Mouse (Mus musculus) erythroid progenitor cell, adult 5-6 weeks (primary cell): ENCODE data around the gene Lmbrd1. TPM values are rescaled to one million over a fixed set of nuclear protein-coding genes. Genes with fewer than 3 reads are reported as not detected.
"Not testable (repeated sequence)": the region's sequence is repeated elsewhere in the genome, so short reads cannot be mapped to it uniquely, and the experiment has no call there.

Experiments
- ATAC-seq: replicated peaks from 2 replicates; pipeline ENCODE4 v1.8.0; 2016; ENCODE audit warnings: moderate number of reproducible peaks, mild to moderate bottlenecking, moderate TSS enrichment, inconsistent platforms; ENCODE audit not compliant: poor library complexity, low FRiP score, severe bottlenecking
- total RNA-seq, 2 experiments: library from RNA; stranded (forward) in 1 of 2; stranded (reverse) in 1 of 2; fragments of 150-400 nt in 1 of 2; fragments of 186-747, 209-891 nt in 1 of 2; gene quantifications; 2 replicates each; pipeline versions ENCODE4 v1.2.3 to v1.2.4; 2015 to 2017; ENCODE audit warnings: low replicate concordance in 2 of 2

Lmbrd1 gene
- total RNA-seq (2015; ENCODE audit: low replicate concordance) (11.3 and 13.7 TPM in 2 replicates), total RNA-seq (2017; ENCODE audit: low replicate concordance) (2.8 and 4.8 TPM in 2 replicates)

DNA sequence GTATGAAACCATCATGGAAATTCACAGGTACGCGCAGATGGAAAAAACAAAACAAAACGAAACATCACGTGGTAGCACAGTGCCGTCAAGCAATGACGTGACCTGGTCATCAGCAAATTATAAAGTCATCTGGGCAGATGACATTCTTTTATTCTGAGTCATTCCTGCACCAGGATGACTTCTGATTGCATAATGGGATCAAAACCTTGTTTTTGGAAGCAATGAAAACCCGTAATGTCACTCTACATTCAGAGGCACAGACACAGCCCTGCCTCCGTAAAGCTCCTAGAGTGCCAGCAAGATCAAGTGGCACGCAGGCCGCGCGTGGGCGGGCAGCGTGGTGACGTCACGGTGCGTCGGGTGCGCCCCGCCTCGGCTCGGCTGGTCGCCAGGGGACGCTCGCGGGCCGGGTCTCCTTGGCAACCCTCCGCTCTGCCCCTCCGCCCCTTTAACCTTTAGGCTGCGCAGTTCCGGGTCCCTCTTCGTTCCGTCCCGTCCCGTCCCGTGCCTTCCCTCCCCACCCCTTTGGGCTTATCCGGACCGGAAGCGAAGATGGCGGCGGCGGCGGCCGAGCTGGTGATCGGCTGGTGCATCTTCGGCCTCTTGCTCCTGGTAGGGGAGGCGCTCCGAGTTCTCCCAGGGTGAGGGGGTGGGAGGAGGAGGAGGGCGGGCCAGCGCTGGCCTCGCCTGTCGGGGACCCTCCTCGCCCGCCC, at the start of gene Lmbrd1:
TSS of gene Lmbrd1 (plus strand) at position 426 of the 713 bp plus-strand sequence.
- ATAC-seq: peak; percentile 97

DNA sequence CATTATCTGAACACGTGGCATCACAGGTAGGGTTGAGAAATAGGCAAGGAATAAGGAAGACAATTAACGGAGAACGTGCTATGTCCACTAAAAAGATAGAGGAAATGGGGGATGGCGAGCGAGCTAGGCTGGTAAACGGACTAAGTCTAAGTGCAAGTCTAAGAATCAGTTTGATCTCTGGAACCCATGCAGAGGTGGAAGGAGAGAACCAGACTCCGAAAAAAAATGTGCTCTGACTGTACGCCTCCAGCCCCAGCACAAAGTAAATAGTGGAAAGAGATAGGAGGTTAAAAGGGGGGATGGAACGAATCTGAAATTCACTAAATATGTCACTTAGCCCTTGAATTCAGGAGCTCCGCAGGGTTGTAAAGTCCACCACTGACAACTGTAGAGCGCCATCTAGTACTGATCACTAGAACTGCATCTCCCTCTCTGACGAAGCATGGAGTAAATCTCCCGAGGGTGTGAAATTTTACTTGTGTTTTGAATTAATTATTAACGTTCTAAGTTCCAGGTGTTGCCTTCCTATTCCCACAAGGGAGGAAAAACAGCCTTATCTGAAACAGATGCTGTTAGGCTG, 44.8 kb upstream of the Lmbrd1 start:
- ATAC-seq: no peak

DNA sequence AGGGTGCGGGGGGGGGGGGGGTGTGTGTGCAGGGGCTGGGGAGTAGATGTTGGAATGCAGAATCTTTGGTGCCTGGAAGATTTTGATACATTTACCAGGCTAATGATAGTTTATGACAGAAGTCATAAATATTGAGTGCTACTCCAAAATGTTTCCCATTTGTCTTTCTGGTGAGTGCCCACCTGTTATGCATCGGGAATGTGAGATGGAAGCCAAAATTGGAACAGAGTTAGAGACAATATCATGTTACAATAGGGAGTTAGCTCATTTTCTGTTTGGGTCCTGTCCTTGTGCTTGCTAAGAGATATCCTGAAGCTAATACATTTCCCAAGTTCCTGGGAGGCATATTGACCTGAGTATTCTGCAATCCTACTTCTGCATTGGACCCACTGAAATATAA, 28.3 kb upstream of the Lmbrd1 start:
- no peak for ATAC-seq

DNA sequence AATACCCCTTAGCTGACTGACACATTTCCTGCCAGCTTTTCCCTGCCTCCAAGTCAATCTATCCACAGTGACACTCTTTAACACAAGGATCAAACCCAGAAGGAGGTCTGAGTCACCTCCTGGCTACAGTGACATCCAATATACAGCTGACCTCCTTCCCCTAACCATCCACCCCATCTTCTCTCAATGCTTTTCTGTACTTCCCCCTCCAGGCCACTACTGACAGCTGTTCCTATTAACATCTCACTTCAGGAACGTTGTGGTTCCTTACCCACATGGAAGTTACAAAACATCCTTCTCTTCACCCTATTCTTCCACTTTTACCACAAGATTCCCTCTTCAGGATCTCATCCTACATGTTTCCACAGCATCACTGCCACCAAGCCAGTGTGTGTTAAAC, 18.5 kb upstream of the Lmbrd1 start:
- no peak for ATAC-seq

DNA sequence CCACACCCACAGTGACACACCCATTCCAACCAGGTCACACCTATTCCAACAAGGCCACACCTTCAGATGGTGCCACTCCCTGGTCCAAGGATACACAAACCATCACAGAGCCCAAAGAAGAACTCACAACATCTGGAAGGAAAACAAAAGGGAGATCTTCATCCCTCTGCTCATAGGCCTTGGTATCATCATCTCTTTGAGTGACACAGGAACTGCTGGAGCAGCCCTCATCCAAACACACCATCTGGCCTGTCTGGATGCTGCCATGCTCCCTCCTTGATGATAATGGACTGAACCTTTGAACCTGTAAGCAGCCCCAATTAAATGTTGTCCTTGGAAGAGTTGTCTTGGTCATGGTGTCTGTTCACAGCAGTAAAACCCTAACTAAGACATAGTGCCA, 17.8 kb upstream of the Lmbrd1 start:
- not testable (repeated sequence) for ATAC-seq

DNA sequence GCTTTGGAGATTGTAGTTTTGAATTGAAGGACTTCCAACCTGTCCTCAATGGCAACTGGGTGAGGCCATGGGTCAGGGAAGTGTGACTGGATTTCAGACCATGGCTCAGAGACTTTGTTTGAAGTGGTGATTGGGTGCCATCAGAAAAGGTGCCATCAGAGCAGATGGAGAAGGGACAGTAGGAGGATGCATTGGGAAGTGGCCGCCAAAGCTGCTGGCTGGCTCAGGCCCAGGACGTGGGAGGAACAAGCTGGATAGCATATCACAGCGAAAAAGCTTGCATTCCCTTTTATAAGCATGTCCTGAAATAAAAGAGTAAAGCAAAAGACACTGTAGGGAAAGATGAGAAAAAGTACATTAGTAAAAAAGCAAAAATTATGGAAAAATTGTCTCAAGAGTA, 16.9 kb upstream of the Lmbrd1 start:
- ATAC-seq: no peak

DNA sequence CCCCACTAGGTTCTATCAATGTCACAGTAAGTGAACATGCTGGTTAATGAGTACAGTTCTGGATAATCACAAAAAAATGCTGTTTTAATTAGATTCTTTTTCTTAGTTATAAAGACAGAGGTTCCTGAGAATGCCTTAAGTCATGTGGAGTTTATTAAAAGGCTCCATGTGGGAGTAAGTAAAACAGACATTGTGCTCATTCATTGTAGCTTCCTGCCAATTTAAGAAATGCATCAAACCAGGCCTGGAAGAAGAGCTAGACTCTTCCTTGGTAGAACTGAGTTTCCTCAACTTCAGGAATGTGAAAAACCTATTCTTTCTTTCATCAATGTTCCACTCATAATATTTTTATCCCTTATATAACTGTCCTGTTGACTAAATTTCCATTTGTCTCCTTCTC, 14.3 kb upstream of the Lmbrd1 start:
- ATAC-seq: no peak

DNA sequence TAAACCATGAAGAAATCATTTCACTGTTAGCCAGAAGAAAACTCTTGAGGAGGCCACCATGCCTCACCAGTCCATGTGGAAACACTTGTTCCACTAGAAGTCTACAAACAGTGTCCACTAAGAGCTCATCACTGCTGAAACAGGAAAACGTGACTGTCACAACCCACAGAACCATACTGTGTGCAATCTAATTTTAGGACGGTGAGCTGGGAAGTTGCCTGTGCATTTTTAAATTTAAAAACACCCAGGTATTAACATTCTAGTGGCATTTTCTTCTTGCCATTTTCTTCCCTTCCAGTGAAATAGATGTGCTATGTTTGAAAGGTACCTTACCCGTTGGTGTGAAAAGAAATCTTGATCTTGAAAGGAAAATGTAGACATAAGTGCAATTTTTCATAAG, 5.2 kb upstream of the Lmbrd1 start:
- ATAC-seq: no peak

DNA sequence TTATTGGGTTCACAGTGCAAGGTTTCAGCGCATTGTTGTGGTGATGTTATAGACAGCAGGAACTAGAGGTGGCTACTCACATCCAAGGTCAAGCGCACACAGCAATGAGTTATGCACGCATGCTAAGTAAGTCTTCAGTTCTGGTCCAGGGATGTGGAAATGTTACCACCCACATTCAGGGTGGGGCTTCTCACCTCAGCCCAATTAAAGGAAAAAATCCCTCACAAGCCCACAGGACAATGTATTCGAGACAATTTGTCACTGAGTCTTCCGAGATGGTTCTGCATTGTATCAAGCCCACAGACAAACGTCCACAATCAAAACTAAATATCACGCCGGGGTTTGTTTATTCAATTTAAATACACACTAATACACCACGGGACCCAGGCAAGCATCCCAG, 724 bp upstream of the Lmbrd1 start:
- no peak; the same call in 1 of the 2 replicates for ATAC-seq

DNA sequence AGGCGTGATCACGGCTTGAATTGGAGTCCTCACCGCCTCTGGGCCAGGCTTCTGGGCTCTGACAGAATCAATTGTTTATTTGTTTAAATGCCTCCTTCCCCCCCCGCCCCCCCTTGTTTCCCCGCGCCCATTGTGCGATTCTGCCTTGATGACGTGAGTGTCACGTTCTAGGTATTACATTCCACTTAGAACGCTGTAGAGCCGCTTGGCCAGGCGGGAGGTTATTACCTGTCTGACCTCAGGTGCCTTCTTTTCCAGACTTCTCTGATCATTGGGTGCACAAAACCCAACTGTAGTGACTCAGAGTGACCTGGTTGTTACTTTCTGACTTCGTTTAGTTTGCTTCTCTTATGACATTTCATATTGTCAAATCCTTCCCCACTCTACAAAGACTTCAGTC, 641 bp downstream of the Lmbrd1 start:
- ATAC-seq: no peak

DNA sequence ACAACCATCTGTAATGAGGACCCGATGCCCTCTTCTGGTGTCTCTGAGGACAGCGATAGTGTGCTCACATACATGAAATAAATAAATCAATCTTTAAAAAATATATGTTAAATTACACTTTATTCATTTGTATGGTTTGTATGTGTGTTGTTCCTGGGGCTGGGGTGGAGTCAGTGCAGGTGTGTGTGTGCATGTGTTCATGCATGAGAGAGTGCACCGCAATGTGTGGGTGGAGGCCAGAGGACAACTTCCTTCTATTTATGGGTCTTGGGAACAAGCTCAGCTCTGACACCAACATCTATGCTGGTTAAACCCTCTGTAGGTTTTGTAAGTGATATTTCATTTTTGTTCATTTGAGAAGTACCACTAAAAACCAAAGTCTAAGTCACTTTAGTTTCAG, 2.6 kb downstream of the Lmbrd1 start:
- ATAC-seq: no peak

DNA sequence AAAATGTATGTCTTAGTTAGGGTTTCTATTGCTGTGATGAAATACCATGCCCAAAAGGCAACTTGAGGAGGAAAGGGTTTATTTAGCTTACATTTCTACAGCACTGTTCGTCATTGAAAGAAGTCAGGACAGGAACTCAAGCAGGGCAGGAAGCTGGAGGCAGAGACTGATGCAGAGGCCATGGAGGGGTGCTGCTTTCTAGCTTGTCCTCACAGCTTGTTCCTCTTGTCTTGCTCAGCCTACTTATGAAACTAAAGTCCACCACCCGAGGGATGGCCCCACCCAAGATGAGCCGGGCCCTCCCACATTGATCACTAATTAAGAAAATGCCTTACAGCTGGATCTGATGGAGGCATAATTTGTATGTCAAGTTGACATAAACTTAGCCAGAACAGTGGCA, 3.5 kb downstream of the Lmbrd1 start:
- no peak for ATAC-seq

DNA sequence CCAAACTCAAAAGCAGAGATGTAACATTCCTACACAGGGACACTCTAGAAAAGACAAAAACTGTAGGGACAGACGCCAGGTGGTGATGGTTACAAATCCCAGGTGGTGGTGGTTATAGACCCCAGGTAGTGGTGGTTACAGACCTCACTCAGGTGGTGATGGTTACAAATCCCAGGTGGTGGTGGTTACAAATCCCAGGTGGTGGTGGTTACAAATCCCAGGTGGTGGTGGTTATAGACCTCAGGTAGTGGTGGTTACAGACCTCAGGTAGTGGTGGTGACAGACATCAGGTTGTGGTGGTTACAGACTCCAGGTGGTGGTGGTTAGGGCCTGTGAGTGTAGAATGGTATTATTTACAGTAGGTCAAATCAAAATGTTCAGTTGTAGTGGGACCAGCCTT, 5.5 kb downstream of the Lmbrd1 start:
- ATAC-seq: peak; percentile 98

DNA sequence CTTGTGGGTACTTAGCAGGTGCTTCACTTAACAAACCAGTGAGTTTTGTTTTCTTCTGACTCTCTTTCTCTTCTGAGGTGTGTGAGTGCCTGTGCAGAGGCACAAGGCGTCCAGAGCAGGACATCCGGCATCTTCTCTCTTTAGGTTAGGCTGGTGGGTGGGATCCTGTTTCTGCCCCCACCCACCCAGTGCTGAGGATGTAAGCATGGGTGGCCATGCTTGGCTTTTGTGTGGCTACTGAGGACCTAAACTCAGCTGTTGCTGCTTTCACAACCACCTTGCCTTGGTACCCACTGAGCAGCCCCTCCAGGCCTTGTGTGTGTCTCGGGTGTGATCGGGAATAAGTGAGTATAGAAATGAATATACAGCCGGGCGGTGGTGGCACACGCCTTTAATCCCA, 7.2 kb downstream of the Lmbrd1 start:
- ATAC-seq: no peak

DNA sequence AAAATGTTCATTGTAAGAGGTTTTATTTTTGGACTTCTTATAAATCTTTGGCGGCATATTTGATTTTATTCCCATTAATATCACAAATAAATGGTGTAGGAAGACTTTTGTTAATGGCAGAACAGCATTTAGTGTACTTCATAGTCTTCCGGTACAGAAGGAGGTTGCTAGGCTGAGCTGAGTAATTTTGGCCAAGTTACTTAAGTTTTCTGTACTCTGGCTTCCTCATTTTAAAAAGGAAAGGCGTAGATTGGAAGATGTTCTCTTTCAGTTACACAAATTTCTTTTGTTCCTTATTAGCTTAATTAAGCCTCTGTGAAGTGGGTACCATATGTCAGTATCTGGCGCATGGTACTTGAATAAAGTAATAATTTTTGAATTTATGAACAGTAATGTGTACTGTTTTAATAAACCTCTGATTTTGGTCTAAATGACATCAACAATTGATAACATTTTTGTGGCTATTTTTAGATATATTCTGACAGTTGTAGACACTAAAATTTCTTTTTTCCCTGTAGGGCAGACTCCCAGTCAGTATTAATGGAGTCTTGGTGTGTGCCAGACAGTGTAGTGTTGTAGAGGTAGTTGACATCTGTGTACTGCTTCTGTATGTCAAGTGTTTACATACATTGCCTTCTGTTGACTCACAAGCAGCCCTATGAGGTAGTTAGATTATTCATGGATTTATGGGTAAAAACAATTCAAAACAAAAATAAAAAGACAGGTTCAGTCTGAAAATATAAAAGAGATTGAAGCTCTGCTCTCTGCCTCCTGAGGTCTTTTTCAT, 8.0 kb downstream of the Lmbrd1 start:
- no peak for ATAC-seq

DNA sequence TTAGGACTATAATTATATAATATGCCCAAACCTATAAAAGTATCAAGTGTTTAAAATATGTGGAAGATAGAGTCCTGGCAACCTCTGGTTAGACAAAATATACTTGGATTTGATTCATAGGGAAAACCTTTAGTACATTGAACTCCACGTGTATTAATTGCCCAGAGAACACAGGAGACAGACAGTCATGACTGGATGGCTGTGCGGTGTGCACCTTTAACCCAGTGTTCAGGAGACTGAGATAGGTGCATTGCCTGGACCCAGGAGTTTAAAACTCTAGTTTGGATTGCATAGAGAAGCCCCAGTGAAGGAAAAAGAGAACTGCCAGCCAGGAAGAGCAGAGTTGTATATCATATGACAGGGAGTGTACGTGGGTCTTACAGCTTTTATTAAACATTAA, 19.2 kb downstream of the Lmbrd1 start:
- no peak for ATAC-seq

DNA sequence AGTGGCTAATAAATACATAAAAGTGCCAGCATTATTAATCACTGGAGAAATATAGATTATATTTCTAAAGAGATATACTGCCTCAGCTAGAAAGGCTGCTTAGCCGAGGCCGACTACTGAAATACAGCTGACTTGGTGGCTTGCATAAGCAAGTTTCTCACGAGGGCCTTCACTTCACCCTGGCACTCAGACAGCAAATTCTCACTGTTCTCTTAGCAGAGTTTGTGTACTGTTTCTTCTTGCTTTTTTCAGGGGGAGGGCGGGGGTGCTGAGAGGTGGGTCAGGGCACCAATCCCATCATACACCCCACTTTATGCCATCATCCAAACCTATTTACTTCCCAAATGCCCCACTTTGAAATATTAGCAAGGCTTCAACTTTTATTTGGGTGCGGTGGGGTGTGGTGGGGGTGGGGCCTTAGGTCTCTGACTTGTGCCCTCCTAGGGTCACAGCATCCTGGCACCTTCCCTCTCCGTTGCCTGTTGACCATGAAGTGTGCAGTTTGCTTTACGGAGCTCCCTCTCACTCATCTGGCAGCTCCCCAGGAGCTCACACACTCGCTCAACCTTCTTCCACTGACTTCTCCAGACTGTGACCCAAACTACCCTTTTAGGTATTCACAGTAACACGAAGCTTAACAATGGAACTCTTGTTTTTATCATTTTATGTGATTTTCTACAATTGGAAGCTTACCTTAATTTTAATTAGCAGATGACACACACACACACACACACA, 19.9 kb downstream of the Lmbrd1 start:
- ATAC-seq: no peak

DNA sequence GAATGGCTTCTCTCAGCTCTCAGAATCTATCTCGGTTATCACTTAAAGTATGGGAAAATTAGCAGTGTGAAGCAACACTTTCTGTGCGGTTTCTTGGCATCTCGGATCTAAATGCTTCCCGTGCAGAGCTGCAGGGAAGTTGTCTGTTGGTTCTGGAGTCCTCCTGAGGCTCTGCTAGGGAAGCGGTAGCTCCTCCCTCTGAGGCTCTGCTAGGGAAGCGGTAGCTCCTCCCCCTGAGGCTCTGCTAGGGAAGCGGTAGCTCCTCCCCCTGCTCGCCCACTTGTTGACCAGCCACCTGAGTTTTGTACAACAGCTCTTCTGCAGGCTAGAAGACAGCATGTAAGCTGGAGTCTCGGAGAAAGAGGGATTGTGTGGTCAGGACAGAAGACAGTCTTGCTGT, 20.9 kb downstream of the Lmbrd1 start:
- peak; percentile 52; the same call in 1 of the 2 replicates for ATAC-seq

DNA sequence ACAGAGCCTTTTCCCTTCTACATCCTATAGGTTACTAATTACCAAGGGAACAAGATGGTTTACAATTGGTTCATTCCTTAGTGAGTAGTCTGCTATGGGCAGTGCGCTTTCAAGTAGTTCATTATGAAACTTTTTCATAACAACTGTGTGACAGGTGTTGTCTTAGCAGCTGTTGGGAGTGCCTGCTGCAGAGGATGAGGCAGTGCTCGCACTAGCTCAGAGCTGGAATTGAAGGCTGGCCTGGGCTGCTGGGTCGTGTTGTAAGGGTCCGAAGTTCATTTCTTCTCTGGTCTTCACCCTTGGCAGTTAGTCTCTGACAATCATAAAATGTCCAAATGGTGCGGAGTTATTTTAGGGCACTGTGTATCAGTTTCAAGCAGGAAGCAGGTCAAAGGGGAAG, 21.8 kb downstream of the Lmbrd1 start:
- no peak for ATAC-seq

DNA sequence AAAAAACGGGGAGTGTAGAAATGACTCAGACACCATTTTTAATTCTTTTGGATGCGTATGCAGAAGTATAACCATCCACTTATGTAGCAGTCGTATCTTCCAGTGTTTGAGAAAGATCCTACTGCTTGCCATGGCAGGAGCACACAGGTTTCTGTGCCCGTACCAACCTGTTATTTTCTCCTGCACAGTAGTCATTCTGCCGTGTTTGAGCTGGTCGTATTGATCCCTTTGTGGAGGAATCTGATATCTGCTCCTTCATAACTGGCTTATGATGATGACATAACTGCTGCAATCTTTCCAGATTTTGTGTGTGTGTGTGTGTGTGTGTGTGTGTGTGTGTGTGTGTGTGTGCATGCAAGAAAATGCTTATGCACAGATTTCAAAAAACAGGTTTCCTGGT, 25.4 kb downstream of the Lmbrd1 start:
- ATAC-seq: no peak
